Mouse (Mus musculus) erythroid progenitor cell, adult 5-6 weeks (primary cell): ENCODE results near the gene Gpc6. TPM values are rescaled to one million over a fixed set of nuclear protein-coding genes. Genes with fewer than 3 reads are reported as not detected.

Experiments used
- ATAC-seq: replicated peaks from 2 replicates; pipeline ENCODE4 v1.8.0; 2016; ENCODE audit warnings: moderate number of reproducible peaks, mild to moderate bottlenecking, moderate TSS enrichment, inconsistent platforms; ENCODE audit not compliant: poor library complexity, low FRiP score, severe bottlenecking
- total RNA-seq, 2 experiments: library from RNA; stranded (forward) in 1 of 2; stranded (reverse) in 1 of 2; fragments of 150-400 nt in 1 of 2; fragments of 186-747, 209-891 nt in 1 of 2; gene quantifications; 2 replicates each; pipeline versions ENCODE4 v1.2.3 to v1.2.4; 2015 to 2017; ENCODE audit warnings: low replicate concordance in 2 of 2

Gene Gpc6
- total RNA-seq, 2 experiments from 2014 or later: not detected

DNA sequence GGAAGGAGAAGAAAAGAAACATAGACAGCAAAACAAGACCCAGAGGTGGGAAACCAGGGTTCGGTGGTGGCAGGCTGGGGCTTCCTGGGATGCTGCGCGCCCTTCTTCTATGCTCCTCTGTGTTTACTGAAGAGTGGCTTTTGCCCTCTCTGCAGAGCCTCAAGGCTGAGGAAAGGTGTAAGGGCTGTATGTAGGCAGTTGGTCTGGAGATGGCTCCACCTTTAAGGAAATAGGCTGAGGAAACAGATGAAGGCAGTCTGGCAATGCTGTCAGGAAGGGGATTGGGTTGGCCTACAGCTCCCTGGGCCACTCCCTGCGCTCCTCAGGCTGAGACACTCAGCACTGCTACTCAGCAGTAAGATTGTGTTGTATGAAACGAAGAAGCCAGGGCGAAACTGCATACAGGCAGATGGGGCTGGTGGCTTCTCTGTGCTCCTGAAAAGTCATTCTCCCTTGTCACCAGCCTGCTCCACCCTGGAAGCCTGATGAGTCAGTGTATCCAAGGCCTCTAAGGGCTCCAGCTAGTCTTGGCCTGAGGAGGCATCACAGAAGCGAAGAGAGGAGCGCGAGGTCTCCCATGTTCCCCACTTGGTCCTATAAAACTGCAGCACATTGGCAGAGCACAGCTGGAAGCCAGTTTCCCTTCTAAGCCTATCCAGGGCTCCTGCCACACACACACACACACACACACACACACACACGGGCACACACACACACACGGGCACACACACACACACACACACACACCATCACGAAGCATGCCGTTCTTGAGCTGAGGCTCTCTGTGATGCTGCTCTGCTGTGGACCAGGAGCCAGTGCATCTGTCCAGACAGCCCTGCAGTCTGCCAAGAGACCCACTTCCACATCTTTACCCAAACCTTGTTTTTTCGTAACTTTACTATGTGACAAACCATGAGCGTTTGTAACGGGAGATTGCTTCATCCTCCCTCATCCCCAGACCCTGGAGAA is 1006.0 kb downstream of the Gpc6 start:
- no peak for ATAC-seq

DNA sequence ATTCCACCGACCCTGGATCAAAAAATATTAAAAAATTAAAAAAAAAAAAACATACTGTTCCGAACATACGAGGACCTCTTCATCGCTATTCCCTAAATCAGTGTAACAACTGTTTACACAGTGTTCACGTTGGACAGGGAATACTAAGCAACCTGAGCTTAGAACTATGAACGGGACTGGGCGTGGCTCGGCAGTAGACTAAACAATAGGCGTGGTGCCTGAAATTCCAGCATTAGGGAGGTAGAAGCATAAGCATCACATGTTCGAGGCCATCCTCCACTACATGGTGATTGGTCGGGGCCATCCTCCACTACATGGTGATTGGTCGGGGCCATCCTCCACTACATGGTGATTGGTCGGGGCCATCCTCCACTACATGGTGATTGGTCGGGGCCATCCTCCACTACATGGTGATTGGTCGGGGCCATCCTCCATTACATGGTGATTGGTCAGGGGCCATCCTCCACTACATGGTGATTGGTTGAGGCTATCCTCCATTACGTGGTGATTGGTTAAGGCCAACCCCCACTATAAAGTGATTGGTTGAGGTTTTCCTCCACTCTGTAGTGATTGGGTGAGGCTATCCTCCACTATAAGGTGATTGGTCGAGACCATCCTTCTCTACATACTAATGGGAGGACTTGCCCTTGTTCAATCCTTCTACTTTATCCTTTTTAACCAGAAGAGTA is 1007.2 kb downstream of the Gpc6 start:
- no peak for ATAC-seq

DNA sequence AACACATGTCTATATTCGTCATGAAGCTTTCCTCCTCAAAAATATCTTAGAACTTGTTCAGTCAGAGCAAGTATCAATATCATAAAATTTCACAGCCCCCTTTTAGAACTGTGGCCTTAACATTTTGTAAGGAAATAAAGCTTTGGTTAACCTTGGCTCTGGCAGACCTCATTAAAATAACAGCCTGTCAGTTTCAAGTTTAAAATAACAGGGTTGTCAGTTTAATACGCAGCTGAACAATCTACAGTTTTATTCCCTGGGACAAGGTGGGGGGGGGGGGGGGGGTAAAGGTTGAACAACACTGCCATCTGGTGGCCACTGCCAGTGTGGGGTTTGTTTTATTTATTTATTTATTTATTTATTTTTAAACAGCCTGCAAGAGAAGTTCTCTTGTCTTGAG is 1013.4 kb downstream of the Gpc6 start:
- no peak for ATAC-seq

DNA sequence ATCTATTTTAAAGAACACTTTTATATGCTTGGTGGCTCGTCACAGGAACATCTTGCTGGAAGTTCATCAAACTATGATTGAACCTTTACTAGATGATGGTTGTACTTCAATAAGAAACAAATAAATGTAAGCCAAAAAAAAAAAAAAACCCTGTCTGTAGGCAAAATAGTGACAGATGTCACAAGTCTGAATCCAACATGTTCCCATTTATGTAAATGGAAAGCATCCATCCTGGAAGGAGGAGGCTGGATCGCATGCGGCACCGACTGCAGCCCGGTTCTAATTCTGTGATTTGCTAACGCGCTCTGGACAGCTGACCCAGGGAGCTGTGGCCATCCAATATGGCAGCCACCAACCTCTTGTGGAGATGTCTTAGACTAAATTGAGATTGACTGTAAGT is 1014.4 kb downstream of the Gpc6 start:
- ATAC-seq: no peak

GRCm38 (mm10) chr14:117945920-117946503 is 1020.9 kb downstream of the Gpc6 start:
- no peak for ATAC-seq

DNA sequence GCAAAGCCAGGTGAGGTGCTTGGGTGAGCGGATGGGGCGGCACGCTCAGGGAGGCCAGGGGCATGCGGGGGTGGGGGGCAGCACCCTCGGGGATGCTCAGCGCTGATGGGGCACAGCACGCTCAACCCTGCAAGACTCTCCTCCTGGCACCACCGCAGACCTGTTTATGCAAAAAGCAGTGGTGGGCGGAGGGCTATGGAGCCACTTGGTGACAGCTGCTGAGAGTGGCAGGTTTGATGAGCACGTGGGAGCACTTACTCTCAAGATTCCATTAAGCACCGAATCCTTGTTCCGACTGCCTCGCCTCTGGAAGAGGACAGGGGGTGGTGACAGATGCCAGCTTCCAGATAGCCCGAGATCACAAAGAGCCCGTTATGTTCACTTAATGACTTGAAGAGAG is 1026.2 kb downstream of the Gpc6 start:
- no peak for ATAC-seq

- ATAC-seq: no peak
Measured at GRCm38 (mm10) chr14:117951686-117952085, 1026.6 kb downstream of the Gpc6 start.

DNA sequence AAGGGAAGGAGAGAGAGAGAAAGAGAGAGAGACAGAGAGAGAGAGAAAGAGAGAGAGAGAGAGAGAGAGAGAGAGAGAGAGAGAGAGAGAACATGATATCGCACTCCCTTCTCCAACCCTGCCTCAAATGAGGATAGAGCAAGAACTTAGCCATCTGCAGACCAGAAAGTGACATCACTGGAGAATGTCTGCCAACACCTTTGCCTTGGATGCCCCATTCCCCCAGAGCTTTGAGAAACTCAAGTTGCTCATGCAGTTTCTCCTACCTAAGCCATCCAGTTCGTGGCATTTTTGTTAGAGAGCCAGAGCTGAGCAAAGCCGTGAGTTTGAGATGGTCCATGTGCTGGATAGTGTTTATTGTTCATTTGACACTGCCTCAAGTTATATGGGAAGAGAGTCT is 1030.9 kb downstream of the Gpc6 start:
- no peak for ATAC-seq

- no peak for ATAC-seq
Measured at GRCm38 (mm10) chr14:117958389-117958788, 1033.3 kb downstream of the Gpc6 start.

DNA sequence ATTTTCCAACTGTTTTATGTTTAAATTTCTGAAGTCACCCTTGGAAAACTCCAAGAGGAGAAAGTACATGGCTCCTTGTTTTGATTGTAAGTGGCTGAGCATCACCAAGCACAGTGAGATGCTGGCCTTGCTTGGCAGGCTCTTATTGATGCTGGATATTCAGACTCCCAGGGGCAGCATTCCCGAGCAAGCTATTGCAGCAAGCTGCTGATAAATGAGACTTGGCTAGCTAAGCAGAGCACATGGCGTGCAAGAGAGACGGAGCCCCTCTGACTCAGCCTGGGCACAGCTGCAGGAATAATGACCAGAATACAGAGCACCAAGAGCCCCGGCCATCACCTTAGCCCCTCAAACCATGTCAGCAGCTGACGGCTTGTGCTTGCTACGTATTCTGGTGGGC is 1036.2 kb downstream of the Gpc6 start:
- ATAC-seq: no peak

DNA sequence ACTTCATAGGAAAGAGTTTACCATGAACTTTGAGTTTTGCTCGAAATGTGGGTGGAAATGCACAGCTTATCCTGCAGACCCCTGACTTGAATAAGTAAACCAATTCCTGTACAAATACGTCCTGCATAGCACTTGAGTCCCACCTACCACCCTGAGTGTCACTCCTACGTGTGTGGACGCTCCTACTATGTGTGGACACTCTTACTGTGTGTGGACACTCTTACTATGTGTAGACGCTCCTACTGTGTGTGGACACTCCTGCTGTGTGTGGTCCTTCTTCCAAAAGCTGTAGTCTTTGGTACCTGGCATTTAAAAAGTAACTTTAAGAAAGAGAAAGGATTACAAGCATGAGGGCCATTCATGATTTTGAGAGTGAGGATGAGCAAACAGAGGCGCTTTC is 1036.7 kb downstream of the Gpc6 start:
- no peak for ATAC-seq

GRCm38 (mm10) chr14:117962453-117962852 is 1037.3 kb downstream of the Gpc6 start:
- ATAC-seq: no peak

- no peak for ATAC-seq
Measured at GRCm38 (mm10) chr14:117972576-117972975, 1047.5 kb downstream of the Gpc6 start.

GRCm38 (mm10) chr14:117981532-117981931 is 1056.4 kb downstream of the Gpc6 start:
- ATAC-seq: no peak

DNA sequence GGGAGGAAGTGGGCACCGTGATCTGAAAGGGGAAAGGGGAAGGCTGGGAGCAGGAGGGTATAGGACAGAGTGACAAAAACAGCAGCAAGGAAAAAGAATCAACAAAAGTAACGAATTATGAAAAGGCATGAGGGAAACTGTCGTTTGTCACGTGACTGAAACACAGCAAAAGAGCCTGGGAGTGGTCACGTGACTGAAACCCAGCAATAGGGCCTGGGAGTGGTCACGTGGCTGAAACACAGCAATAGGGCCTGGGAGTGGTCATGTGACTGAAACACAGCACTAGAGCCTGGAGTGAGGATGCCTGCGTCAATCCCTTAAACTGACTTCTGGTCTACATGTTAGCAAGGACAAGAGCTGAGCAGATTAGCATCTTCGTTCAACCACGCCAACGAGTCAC is 1063.3 kb downstream of the Gpc6 start:
- no peak for ATAC-seq

DNA sequence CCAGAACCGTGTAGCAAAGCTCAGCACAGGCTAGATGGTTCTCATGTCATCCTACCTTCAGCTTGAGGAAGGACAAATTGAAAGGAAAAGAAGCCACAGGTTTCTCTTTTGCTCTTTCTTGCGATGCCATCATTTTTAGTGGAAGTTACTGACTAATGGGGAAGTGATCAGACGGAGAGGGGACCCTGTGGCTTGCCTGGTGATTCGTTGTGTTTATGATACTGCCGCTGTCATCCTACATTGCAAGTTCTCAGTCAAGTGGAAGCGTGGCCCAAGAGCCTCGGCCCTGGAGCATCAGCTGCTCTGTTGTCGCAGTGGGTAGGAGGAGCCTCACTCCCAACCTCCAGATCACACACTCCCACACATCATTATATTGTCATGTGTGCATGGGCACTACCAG is 1065.1 kb downstream of the Gpc6 start:
- ATAC-seq: no peak

GRCm38 (mm10) chr14:117992600-117993256 is 1067.6 kb downstream of the Gpc6 start:
- ATAC-seq: no peak

DNA sequence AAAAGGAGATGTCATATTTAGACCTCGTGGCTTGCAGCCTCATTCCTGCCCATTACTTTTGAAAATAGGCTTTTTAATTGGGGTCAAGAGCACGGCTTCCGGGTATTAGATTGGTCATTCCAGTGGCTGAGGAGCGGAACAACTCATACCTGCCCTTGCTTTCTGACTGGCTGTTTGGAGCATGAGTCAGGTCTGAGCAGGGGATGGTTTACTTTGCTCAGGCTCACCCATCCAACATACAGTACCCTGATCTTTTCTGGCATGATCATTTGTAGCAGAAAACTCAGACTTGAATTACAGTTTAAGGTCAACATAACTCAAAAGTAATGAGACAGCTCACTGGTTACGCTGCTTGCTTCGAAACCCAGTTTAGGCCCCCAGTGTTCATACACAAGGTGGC is 1068.7 kb downstream of the Gpc6 start:
- ATAC-seq: no peak

GRCm38 (mm10) chr14:118004434-118004833 is 1079.3 kb downstream of the Gpc6 start:
- no peak for ATAC-seq

GRCm38 (mm10) chr14:118005697-118006096 is 1080.6 kb downstream of the Gpc6 start:
- ATAC-seq: no peak
